Mouse (Mus musculus): ENCODE data around the gene Nos1ap.

Nos1ap gene

GRCm38 (mm10) chr1:170455387-170455786 lies 134.3 kb downstream of the Nos1ap start:
- no peak for DNase-seq

GRCm38 (mm10) chr1:170453455-170453854 lies 136.2 kb downstream of the Nos1ap start:
- DNase-seq: no peak

GRCm38 (mm10) chr1:170448244-170448643 lies 141.4 kb downstream of the Nos1ap start:
- no peak for DNase-seq

- DNase-seq: no peak
Observed at GRCm38 (mm10) chr1:170445458-170445857, 144.2 kb downstream of the Nos1ap start.

- no peak for DNase-seq
Observed at GRCm38 (mm10) chr1:170440367-170440766, 149.3 kb downstream of the Nos1ap start.

- no peak for DNase-seq
Observed at GRCm38 (mm10) chr1:170438471-170439151, 151.1 kb downstream of the Nos1ap start.

GRCm38 (mm10) chr1:170434146-170434545 lies 155.5 kb downstream of the Nos1ap start:
- DNase-seq: no peak

- DNase-seq: no peak
Observed at GRCm38 (mm10) chr1:170433661-170434060, 156.0 kb downstream of the Nos1ap start.

- no peak for DNase-seq
Observed at GRCm38 (mm10) chr1:170432288-170432687, 157.4 kb downstream of the Nos1ap start.

- no peak for DNase-seq
Observed at GRCm38 (mm10) chr1:170431312-170431711, 158.3 kb downstream of the Nos1ap start.

- DNase-seq: no peak
Observed at GRCm38 (mm10) chr1:170430660-170431059, 159.0 kb downstream of the Nos1ap start.

- no peak for DNase-seq
Observed at GRCm38 (mm10) chr1:170429656-170430055, 160.0 kb downstream of the Nos1ap start.

- DNase-seq: no peak
Observed at GRCm38 (mm10) chr1:170428141-170428540, 161.5 kb downstream of the Nos1ap start.

GRCm38 (mm10) chr1:170424258-170424889 lies 165.3 kb downstream of the Nos1ap start:
- no peak for DNase-seq

- no peak for DNase-seq
Observed at GRCm38 (mm10) chr1:170423048-170423447, 166.6 kb downstream of the Nos1ap start.

GRCm38 (mm10) chr1:170422188-170422587 lies 167.5 kb downstream of the Nos1ap start:
- DNase-seq: no peak

GRCm38 (mm10) chr1:170419961-170420360 lies 169.7 kb downstream of the Nos1ap start:
- DNase-seq: no peak

GRCm38 (mm10) chr1:170418131-170418530 lies 171.5 kb downstream of the Nos1ap start:
- DNase-seq: no peak

GRCm38 (mm10) chr1:170416967-170417366 lies 172.7 kb downstream of the Nos1ap start:
- no peak for DNase-seq

GRCm38 (mm10) chr1:170416206-170416605 lies 173.5 kb downstream of the Nos1ap start:
- DNase-seq: no peak

GRCm38 (mm10) chr1:170415395-170415794 lies 174.3 kb downstream of the Nos1ap start:
- no peak for DNase-seq

- no peak for DNase-seq
Observed at GRCm38 (mm10) chr1:170410402-170411191, 179.1 kb downstream of the Nos1ap start.

GRCm38 (mm10) chr1:170409091-170409490 lies 180.6 kb downstream of the Nos1ap start:
- no peak for DNase-seq

- no peak for DNase-seq
Observed at GRCm38 (mm10) chr1:170406921-170407320, 182.7 kb downstream of the Nos1ap start.

Data from thymus, postnatal 25 days (tissue).